Mouse (Mus musculus) lung, postnatal 0 days (tissue): Measurements from ENCODE around the gene Hoxb3. TPM values are rescaled to one million over a fixed set of nuclear protein-coding genes. Genes with fewer than 3 reads are reported as not detected.

Experiments
- ATAC-seq: fragments of 200-750 bp; cut with Nextera tagmentation; 2 replicates; pipeline ENCODE4 v1.8.0; 2017; ENCODE audit warnings: moderate library complexity
- DNase-seq: peaks from one replicate; pipeline ENCODE4 v3.0.0-alpha.2; 2016; ENCODE audit warnings: low spot score
- H3K27ac ChIP-seq: fragments of 300-500 bp; sonication (generic); 2 replicates; pipeline ENCODE4 v1.5.1; 2014; ENCODE audit warnings: antibody characterized with exemption, mild to moderate bottlenecking, low read length, mixed read lengths
- H3K27me3 ChIP-seq: fragments of 300-500 bp; sonication (generic); replicated peaks from 2 replicates; pipeline ENCODE4 v1.6.1; 2014; ENCODE audit warnings: low read length, mixed read lengths; ENCODE audit not compliant: insufficient read depth
- H3K36me3 ChIP-seq: fragments of 300-500 bp; sonication (generic); 2 replicates; pipeline ENCODE4 v1.6.1; 2014; ENCODE audit warnings: low read length, mixed read lengths; ENCODE audit not compliant: insufficient read depth
- H3K4me1 ChIP-seq: fragments of 300-500 bp; sonication (generic); 2 replicates; pipeline ENCODE4 v1.6.1; 2014; ENCODE audit warnings: antibody characterized with exemption, low read depth, low read length, mixed read lengths; ENCODE audit not compliant: insufficient read depth
- H3K4me2 ChIP-seq: fragments of 300-500 bp; sonication (generic); replicated peaks from 2 replicates; pipeline ENCODE4 v1.6.1; 2014; ENCODE audit warnings: low read depth, mild to moderate bottlenecking, low read length, moderate library complexity, mixed read lengths
- H3K4me3 ChIP-seq: fragments of 300-500 bp; sonication (generic); 2 replicates; pipeline ENCODE4 v1.5.1; 2014; ENCODE audit warnings: low read depth, low read length
- H3K9ac ChIP-seq: fragments of 300-500 bp; sonication (generic); replicated peaks from 2 replicates; pipeline ENCODE4 v1.6.1; 2014; ENCODE audit warnings: low read depth, mild to moderate bottlenecking
- H3K9me3 ChIP-seq: fragments of 300-500 bp; sonication (generic); 2 replicates; pipeline ENCODE4 v1.6.1; 2016; ENCODE audit warnings: low read length, mixed read lengths
- CTCF ChIP-seq: IDR thresholded peaks from 2 replicates; pipeline ENCODE4 v1.5.1; 2016; ENCODE audit warnings: antibody characterized with exemption, mild to moderate bottlenecking
- EP300 ChIP-seq: IDR thresholded peaks from 2 replicates; pipeline ENCODE4 v1.6.1; 2016; ENCODE audit warnings: antibody characterized with exemption, mild to moderate bottlenecking, control low read depth
- WGBS: fragments of 180-500 bp; shearing (Covaris S2); extraction: QIAGEN DNeasy Blood & Tissue Kit; methylation state at CpG from one replicate; pipeline ENCODE4 v1.1.7; 2014; 5-methylcytosine and 5-hydroxymethylcytosine counted together
- polyA plus RNA-seq: library from polyadenylated mRNA; unstranded; fragments of >200 nt; fragmentation: Nextera tagmentation; extraction: Ambion mirVana; gene quantifications from 2 replicates; pipeline ENCODE4 v1.2.1, GENCODE M21; 2015

The Hoxb3 gene
- polyA plus RNA-seq, 1 experiment from 2014 or later = 1.5 TPM

DNA sequence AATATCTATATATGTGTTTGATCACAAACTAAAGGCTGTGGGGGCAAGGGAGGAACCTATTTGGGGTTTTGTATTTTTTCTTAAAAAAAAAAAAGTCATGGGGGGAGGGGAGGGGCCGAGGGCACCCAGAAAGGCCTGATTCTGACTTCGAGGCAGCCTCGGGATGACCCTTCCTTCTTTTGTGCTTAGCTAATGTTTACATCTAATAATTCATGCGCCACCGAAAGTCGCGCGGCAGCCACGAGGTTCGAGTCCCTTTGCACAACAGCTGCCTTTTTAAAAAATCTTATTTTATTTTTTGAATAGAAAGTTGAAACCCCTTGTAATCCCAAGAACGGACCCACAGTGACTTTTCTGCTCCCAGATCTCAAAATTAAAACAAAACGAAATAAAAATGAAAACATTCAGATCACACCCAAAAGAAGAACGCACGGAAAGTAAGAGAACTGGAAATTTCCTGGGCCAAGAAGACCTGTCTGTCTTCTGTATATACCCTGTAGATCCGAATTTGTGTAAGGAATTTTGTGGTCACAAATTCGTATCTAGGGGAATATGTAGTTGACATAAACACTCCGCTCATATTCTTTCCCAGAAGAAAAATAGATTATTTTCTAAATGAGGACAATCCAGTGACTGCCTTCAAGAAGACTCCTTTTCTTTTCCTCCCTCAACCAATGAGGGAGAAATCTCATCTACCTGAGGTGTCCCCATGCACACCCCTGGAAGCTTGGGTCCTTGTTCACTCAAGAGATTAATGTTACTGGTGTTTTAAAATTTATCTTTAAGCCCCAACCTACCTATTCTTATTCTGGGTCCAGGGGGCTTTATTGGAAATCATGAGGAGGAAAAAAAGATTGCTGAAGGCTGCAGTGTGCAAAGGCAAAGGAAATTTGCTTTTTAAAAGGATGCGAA lies 6.2 kb upstream of the Hoxb3 start:
- H3K36me3 ChIP-seq = no peaks in the 10 kb centered on the region
- H3K27ac ChIP-seq = peak overlapping the region; percentile 95
- no peaks in the 10 kb centered on the region; the same call in 1 of the 2 replicates for H3K4me1 ChIP-seq
- H3K9me3 ChIP-seq = no peaks in the 10 kb centered on the region
- no peak overlapping the region for H3K9ac ChIP-seq
- 13% methylated on average over 18 of the region's 18 CpGs for WGBS
- ATAC-seq (no peak), DNase-seq (no peak)
- H3K4me3 ChIP-seq = no peak overlapping the region
- no peak for TF ChIP-seq CTCF
- TF ChIP-seq EP300 = no peak
- H3K27me3 ChIP-seq = peaks cover 12% of the 10 kb centered on the region; the same call in 1 of the 2 replicates
- peak overlapping the region; percentile 79; the same call in 1 of the 2 replicates for H3K4me2 ChIP-seq

DNA sequence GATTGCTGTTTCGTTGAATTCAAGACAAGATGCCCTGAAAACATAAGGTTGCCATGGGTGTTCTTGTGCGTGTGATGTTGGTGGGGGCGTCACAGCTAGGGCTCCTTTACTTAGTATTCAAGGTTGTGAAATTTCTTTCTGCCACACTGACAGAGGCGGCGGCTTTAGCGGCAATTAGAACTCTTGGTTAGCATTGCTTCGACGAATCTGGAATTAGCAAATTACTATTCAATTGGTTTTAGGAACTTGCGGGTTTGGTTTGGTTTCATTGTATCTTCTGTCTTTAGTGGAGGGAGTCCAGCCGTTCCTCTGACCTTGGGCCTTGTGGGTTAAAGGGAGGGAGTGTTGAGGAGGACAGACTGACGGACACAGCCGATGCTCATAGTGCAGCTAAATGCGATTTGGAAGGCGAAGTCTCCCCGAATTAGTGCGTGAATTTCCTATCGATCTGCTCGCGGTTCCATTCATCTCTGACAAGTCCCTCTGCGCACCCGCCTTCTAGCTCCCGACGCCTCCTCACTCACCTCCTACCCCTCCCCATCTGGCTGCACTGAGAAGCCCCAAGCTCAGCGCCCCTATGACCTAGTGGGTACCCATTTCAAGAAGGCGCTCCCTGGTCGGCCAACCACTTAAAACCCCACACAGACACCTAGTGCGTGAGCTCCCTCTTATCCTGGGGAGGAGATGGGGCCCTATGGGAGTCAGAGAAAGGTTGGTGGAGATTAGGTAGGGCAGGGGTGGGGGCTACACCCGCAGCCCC lies 5.3 kb upstream of the Hoxb3 start, which contains the start of gene Hoxb4:
TSS of gene Hoxb4 (plus strand) at position 660 of the 760 bp plus-strand sequence.
- WGBS = 6% methylated on average over 28 of the region's 28 CpGs
- peak within 1 kb of the TSS; percentile 60 for H3K9ac ChIP-seq
- H3K27me3 ChIP-seq = 0 out of 2 replicates have a peak, but pooled peaks cover 6% of the 10 kb centered on the region
- ATAC-seq = no peak
- DNase-seq = no peak
- peak within 1 kb of the TSS; percentile 95 for H3K27ac ChIP-seq
- H3K4me2 ChIP-seq = peak within 1 kb of the TSS; percentile 79
- H3K4me3 ChIP-seq = peak within 1 kb of the TSS; percentile 60
- no peaks in the 10 kb centered on the region; the same call in 1 of the 2 replicates for H3K4me1 ChIP-seq
- TF ChIP-seq EP300 = no peak
- TF ChIP-seq CTCF = no peak
- H3K9me3 ChIP-seq = no peaks in the 10 kb centered on the region
- H3K36me3 ChIP-seq = no peaks in the 10 kb centered on the region

DNA sequence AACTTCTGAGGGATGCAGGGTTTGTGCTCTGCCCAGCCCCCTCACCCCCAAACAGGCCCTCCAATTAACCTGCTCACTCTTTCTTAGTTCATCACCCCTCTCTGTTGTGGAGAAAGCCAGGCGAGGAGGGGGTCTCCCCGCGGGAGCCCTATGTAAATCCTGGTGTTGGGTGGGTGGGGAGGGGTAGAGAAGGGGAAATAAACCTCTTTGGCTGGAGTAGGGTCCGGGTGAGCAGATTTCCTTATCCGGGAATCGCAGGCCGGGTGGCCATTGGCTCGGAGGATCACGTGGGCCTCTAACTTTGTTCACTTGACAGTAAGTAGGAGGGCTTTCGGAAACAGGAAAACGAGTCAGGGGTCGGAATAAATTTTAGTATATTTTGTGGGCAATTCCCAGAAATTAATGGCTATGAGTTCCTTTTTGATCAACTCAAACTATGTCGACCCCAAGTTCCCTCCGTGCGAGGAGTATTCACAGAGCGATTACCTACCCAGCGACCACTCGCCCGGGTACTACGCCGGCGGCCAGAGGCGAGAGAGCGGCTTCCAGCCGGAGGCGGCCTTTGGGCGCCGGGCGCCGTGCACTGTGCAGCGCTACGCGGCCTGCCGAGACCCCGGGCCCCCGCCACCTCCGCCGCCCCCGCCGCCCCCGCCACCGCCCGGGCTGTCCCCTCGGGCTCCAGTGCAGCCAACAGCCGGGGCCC lies 4.6 kb upstream of the Hoxb3 start:
- Histone ChIP-seq H3K4me3 (peak overlapping the region; percentile 60), H3K4me1 (no peaks in the 10 kb centered on the region; the same call in 1 of the 2 replicates), H3K4me2 (peak overlapping the region; percentile 79), H3K27ac (peak overlapping the region; percentile 95), H3K27me3 (0 out of 2 replicates have a peak, but pooled peaks cover 6% of the 10 kb centered on the region), H3K9ac (peak overlapping the region; percentile 60), H3K36me3 (no peaks in the 10 kb centered on the region), H3K9me3 (no peaks in the 10 kb centered on the region)
- TF ChIP-seq EP300 (no peak), CTCF (no peak)
- peak; percentile 91 for DNase-seq
- WGBS = under 1% methylated on average over 37 of the region's 45 CpGs
- peak; percentile 79 for ATAC-seq

DNA sequence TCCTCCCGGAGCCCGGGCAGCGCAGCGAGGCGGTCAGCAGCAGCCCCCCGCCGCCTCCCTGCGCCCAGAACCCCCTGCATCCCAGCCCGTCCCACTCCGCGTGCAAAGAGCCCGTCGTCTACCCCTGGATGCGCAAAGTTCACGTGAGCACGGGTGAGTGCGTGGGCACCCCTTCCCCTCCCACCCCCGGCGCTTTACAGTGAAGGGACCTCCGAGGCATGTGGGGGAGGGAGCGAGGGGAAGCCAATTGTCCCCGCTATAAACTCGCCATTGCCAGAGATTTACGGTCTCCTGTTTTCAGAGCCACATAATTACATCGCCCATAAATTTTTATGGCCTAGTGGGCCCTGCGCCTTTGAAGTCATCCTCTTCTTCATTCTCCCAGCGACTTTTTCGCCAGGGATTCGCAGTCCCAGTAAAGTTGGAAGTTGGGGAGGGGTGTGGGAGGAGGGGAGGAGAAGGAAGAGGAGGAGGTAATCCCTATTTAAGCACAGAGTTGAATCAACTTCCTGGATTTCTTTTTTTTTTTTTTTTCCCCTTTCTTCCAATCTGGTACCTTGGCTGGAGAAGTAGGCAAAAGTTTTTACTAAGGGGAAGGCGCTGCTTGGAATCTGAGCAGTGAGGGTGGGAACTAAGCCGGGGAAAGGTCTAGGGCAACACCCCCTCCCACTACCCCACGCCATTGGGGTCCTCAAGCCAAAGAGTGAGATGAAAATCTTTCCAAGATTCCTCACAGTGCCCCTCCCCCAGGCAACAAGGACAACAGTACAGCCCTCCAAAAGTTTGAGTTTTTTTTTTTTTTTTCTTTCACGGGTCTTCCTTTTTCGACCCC lies 3.8 kb upstream of the Hoxb3 start:
- Histone ChIP-seq H3K4me3 (peak overlapping the region; percentile 60), H3K4me2 (peak overlapping the region; percentile 79), H3K36me3 (no peaks in the 10 kb centered on the region), H3K9ac (peak overlapping the region; percentile 64), H3K4me1 (no peaks in the 10 kb centered on the region; the same call in 1 of the 2 replicates), H3K9me3 (no peaks in the 10 kb centered on the region), H3K27ac (peak overlapping the region; percentile 95), H3K27me3 (0 out of 2 replicates have a peak, but pooled peaks cover 6% of the 10 kb centered on the region)
- under 1% methylated on average over 17 of the region's 34 CpGs for WGBS
- TF ChIP-seq CTCF (no peak), EP300 (no peak)
- ATAC-seq (peak; percentile 40), DNase-seq (peak; percentile 80)

DNA sequence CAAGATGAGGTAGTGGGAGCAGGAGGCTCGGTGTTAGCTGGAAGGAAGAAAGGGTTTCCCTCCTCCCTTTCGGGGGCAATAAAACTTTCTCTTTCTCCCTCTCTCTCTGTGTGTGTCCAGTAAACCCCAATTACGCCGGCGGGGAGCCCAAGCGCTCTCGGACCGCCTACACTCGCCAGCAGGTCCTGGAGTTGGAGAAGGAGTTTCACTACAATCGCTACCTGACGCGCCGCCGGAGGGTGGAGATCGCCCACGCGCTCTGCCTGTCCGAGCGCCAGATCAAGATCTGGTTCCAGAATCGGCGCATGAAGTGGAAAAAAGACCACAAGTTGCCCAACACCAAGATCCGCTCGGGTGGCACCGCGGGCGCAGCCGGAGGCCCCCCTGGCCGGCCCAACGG lies 3.2 kb upstream of the Hoxb3 start:
- 2% methylated on average over 29 of the region's 29 CpGs for WGBS
- H3K4me2 ChIP-seq = peak overlapping the region; percentile 79
- DNase-seq (no peak), ATAC-seq (peak; percentile 15)
- 0 out of 2 replicates have a peak, but pooled peaks cover 6% of the 10 kb centered on the region for H3K27me3 ChIP-seq
- H3K9me3 ChIP-seq = no peaks in the 10 kb centered on the region
- TF ChIP-seq CTCF = no peak
- no peak for TF ChIP-seq EP300
- peak overlapping the region; percentile 60 for H3K4me3 ChIP-seq
- H3K9ac ChIP-seq = peak overlapping the region; percentile 64
- H3K4me1 ChIP-seq = no peaks in the 10 kb centered on the region; the same call in 1 of the 2 replicates
- peak overlapping the region; percentile 95 for H3K27ac ChIP-seq
- no peaks in the 10 kb centered on the region for H3K36me3 ChIP-seq
